Mouse (Mus musculus) testis, adult 2 months (tissue): ENCODE measurements around the gene Mrps6.

ENCODE experiments used
- CTCF ChIP-seq: fragments of 200-500 bp; IDR thresholded peaks from 2 replicates; pipeline ENCODE4 v1.5.1; 2012; ENCODE audit warnings: low read depth, mild to moderate bottlenecking, inconsistent platforms, low read length, moderate library complexity; ENCODE audit not compliant: control insufficient read depth, insufficient read depth, insufficient replicate concordance
- POLR2A ChIP-seq: fragments of 200-500 bp; IDR thresholded peaks from 2 replicates; pipeline ENCODE4 v1.6.1; 2012; ENCODE audit warnings: low read depth, mild to moderate bottlenecking, inconsistent platforms, low read length, moderate library complexity; ENCODE audit not compliant: control insufficient read depth

- TF ChIP-seq CTCF (no peak), POLR2A (no peak)
Observed at GRCm38 (mm10) chr16:92036701-92037100, 21.4 kb upstream of the Mrps6 start.
